Mouse (Mus musculus) adrenal gland, adult 2 months (tissue): ENCODE data around the gene Tubgcp6. TPM values are rescaled to one million over a fixed set of nuclear protein-coding genes. Genes with fewer than 3 reads are reported as not detected.

ENCODE experiments used
- DNase-seq: peaks from one replicate; pipeline ENCODE4 v3.0.0; 2021
- polyA plus RNA-seq: library from polyadenylated mRNA; depleted of rRNA; stranded (reverse); fragments of >200 nt; gene quantifications from 2 replicates; pipeline ENCODE4 v1.2.3, GENCODE M21; 2012
- total RNA-seq, 2 experiments: library from RNA; stranded (reverse); gene quantifications; 2 replicates each; pipeline ENCODE4 v1.2.3; 2021

The Tubgcp6 gene
- total and polyA plus RNA-seq, 3 experiments = 11.2 to 31.8 (median 12.3) TPM

GRCm38 (mm10) chr15:89141905-89142304 lies 19.0 kb upstream of the Tubgcp6 start:
- no peak for DNase-seq

- no peak for DNase-seq
Measured at GRCm38 (mm10) chr15:89141443-89141842, 18.5 kb upstream of the Tubgcp6 start.

- DNase-seq = peak; percentile 71
Measured at GRCm38 (mm10) chr15:89140659-89141252, 17.8 kb upstream of the Tubgcp6 start, which contains the start of gene Mapk12. Mapk12 (minus strand) TSS chr15:89140703.

- peak; percentile 51 for DNase-seq
Measured at GRCm38 (mm10) chr15:89140048-89140658, 17.2 kb upstream of the Tubgcp6 start.

GRCm38 (mm10) chr15:89138531-89138930 lies 15.6 kb upstream of the Tubgcp6 start:
- DNase-seq = no peak

GRCm38 (mm10) chr15:89138046-89138405 lies 15.1 kb upstream of the Tubgcp6 start:
- no peak for DNase-seq

GRCm38 (mm10) chr15:89137378-89138045 lies 14.6 kb upstream of the Tubgcp6 start:
- DNase-seq = no peak

- DNase-seq = no peak
Measured at GRCm38 (mm10) chr15:89136461-89137155, 13.7 kb upstream of the Tubgcp6 start.

GRCm38 (mm10) chr15:89131316-89131715 lies 8.4 kb upstream of the Tubgcp6 start:
- no peak for DNase-seq

GRCm38 (mm10) chr15:89130245-89130644 lies 7.3 kb upstream of the Tubgcp6 start:
- no peak for DNase-seq

- peak; percentile 88 for DNase-seq
Measured at GRCm38 (mm10) chr15:89128382-89129350, 5.8 kb upstream of the Tubgcp6 start, which contains the start of gene Hdac10. Hdac10 (minus strand) TSS chr15:89128700.

- no peak for DNase-seq
Measured at GRCm38 (mm10) chr15:89127364-89127940, 4.5 kb upstream of the Tubgcp6 start.

GRCm38 (mm10) chr15:89126622-89127021 lies 3.7 kb upstream of the Tubgcp6 start:
- no peak for DNase-seq

GRCm38 (mm10) chr15:89125351-89125750 lies 2.4 kb upstream of the Tubgcp6 start:
- DNase-seq = no peak

- DNase-seq = no peak
Measured at GRCm38 (mm10) chr15:89124312-89124711, 1.4 kb upstream of the Tubgcp6 start.

GRCm38 (mm10) chr15:89123595-89123994 lies 683 bp upstream of the Tubgcp6 start:
- DNase-seq = no peak

GRCm38 (mm10) chr15:89118007-89118406 lies 4.9 kb downstream of the Tubgcp6 start:
- no peak for DNase-seq

GRCm38 (mm10) chr15:89110147-89110546 lies 12.8 kb downstream of the Tubgcp6 start:
- DNase-seq = peak; percentile 80

GRCm38 (mm10) chr15:89106976-89107375 lies 15.9 kb downstream of the Tubgcp6 start:
- no peak for DNase-seq

- no peak for DNase-seq
Measured at GRCm38 (mm10) chr15:89106073-89106472, 16.8 kb downstream of the Tubgcp6 start.

GRCm38 (mm10) chr15:89104425-89104824 lies 18.5 kb downstream of the Tubgcp6 start:
- DNase-seq = no peak
